Mouse (Mus musculus): ENCODE measurements around the gene Ifngr2. TPM values are rescaled to one million over a fixed set of nuclear protein-coding genes. Genes with fewer than 3 reads are reported as not detected.

The Ifngr2 gene
- polyA plus RNA-seq, 1 experiment from 2014 or later: 106 TPM

DNA sequence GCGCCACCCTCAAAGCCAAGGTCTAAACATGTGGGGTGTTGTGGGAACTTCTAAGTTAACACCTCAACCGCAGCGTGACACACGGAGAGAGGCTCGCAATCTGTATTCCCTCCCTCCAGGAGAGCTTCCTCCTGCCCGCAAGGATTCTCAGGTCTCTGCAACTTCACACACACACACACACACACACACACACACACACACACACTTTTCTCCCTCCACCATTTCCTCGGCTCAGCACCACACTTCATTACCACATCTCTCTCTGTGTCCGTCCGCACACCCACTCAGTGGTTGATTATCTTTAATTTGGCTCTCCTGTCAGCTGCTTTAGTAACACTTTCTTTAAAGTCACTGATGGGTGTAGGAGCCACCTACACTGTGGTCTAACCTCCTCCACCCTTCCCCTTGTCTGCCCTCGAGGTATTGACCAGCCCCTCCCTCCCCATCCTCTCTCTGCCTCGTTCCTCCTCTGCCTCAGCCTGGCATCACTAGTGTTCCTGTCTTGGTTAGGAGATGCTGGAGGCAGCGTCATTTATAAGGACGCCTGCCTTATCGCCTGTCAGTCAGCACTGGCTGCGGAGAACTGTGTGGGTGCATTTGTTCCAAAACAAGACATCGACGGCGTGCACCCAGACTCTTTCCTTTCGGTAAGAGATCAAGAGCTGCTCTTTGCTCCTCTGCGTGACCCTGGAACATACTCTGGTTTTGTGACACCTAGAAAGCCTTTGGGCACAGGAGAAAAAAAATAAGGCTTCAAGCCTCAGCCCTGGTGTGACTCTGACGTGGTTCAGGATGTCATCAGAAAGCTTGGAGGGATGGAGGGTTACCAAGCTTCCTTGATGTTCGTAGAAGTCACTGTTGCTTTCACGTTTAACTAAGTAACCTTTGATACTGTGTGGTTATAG lies 13.5 kb upstream of the Ifngr2 start:
- 79% methylated on average over 23 of the region's 23 CpGs for WGBS

DNA sequence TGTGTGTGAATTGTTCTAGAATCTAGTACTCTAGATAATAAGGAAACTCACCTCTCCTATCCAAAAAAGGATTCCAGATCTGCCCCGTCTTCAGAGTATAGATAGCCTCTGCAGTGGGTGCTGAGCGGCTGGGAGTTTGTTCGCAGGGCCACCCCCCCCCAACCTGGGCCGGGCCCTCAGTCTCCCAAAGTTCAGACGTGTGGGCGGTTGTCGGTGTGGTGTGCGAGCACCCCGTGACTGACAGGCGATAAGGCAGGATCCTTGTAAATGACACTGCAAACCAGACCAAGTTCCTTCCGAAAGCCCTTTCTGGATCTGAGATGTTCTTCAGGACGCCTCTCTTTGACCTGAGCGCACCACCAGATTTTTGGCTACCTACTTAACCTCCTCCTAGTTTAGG lies 12.4 kb upstream of the Ifngr2 start:
- Histone ChIP-seq H3K4me1 (replicated peaks; ENCODE audit: control insufficient read depth, insufficient read depth, low read length) (no peaks in the 10 kb centered on the region), H3K4me3 (replicated peaks; ENCODE audit: low read length) (no peak overlapping the region), H3K27ac (no peak overlapping the region), H3K9me3 (ENCODE audit: control insufficient read depth, low read length) (no peaks in the 10 kb centered on the region), H3K27me3 (ENCODE audit: control insufficient read depth, insufficient read depth, low read length) (no peaks in the 10 kb centered on the region), H3K9ac (no peak overlapping the region), H3K4me2 (replicated peaks) (no peak overlapping the region), H3K36me3 (replicated peaks; ENCODE audit: control insufficient read depth, insufficient read depth) (no peaks in the 10 kb centered on the region)
- peak; percentile 73; the same call in 1 of the 2 replicates for ATAC-seq (ENCODE audit: low FRiP score)
- 57% methylated on average over 13 of the region's 13 CpGs for WGBS
- DNase-seq (ENCODE audit: low spot score): peak; percentile 90

More for the DNA sequence above, 13.5 kb upstream of the Ifngr2 start:
- Histone ChIP-seq H3K9ac (no peak overlapping the region), H3K36me3 (replicated peaks; ENCODE audit: control insufficient read depth, insufficient read depth) (no peaks in the 10 kb centered on the region), H3K9me3 (ENCODE audit: control insufficient read depth, low read length) (no peaks in the 10 kb centered on the region), H3K27ac (no peak overlapping the region), H3K4me1 (replicated peaks; ENCODE audit: control insufficient read depth, insufficient read depth, low read length) (no peaks in the 10 kb centered on the region), H3K4me3 (replicated peaks; ENCODE audit: low read length) (no peak overlapping the region), H3K27me3 (ENCODE audit: control insufficient read depth, insufficient read depth, low read length) (no peaks in the 10 kb centered on the region), H3K4me2 (replicated peaks) (no peak overlapping the region)
- DNase-seq (ENCODE audit: low spot score) (no peak), ATAC-seq (ENCODE audit: low FRiP score) (no peak)

DNA sequence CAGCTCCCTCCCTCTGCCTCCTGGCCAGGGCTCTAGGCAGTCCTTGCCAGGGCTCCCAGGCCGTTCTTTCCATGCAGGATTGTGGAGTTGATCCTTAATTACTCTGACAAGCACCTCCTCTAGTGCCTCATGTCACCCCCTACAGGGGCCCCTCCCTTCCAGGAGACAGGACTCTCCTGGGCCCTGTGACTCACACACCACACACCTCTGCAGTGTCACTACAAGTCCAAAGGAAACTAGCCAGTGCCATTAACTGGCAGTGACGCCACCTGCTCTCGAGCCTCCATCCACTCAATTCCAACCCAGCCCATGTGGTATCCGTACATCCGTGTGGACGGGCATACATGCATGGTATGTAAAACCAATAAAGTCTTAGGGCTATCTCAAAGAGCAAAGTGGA lies 12.0 kb upstream of the Ifngr2 start:
- no peaks in the 10 kb centered on the region for H3K4me1 ChIP-seq (replicated peaks; ENCODE audit: control insufficient read depth, insufficient read depth, low read length)
- H3K27me3 ChIP-seq (ENCODE audit: control insufficient read depth, insufficient read depth, low read length): no peaks in the 10 kb centered on the region
- no peak overlapping the region for H3K4me2 ChIP-seq (replicated peaks)
- H3K4me3 ChIP-seq (replicated peaks; ENCODE audit: low read length): no peak overlapping the region
- no peaks in the 10 kb centered on the region for H3K36me3 ChIP-seq (replicated peaks; ENCODE audit: control insufficient read depth, insufficient read depth)
- no peak for DNase-seq (ENCODE audit: low spot score)
- WGBS: 85% methylated on average over 6 of the region's 6 CpGs
- H3K9me3 ChIP-seq (ENCODE audit: control insufficient read depth, low read length): no peaks in the 10 kb centered on the region
- ATAC-seq (ENCODE audit: low FRiP score): no peak
- no peak overlapping the region for H3K9ac ChIP-seq
- H3K27ac ChIP-seq: no peak overlapping the region

DNA sequence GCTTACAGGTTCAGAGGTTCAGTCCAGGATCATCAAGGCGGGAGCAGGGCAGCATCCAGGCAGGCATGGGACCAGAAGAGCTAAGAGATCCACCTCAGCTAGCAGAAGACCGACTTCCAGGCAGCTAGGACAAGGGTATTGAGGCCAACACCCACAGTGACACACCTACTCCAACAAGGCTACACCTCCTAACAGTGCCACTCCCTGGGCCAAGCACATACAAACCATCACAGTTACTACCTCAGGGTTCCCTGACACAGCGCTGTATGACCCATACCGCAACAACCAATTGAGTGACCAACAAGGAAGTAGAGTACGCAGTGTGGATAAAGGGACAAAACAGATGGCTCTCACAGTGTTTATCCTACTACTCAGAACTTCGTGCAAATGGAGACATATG lies 10.5 kb upstream of the Ifngr2 start:
- no peak for ATAC-seq (ENCODE audit: low FRiP score)
- H3K4me2 ChIP-seq (replicated peaks): no peak overlapping the region
- H3K27me3 ChIP-seq (ENCODE audit: control insufficient read depth, insufficient read depth, low read length): no peaks in the 10 kb centered on the region
- no peak overlapping the region for H3K27ac ChIP-seq
- no peaks in the 10 kb centered on the region for H3K9me3 ChIP-seq (ENCODE audit: control insufficient read depth, low read length)
- no peaks in the 10 kb centered on the region for H3K4me1 ChIP-seq (replicated peaks; ENCODE audit: control insufficient read depth, insufficient read depth, low read length)
- no peak overlapping the region for H3K9ac ChIP-seq
- 90% methylated on average over 6 of the region's 6 CpGs for WGBS
- H3K36me3 ChIP-seq (replicated peaks; ENCODE audit: control insufficient read depth, insufficient read depth): no peaks in the 10 kb centered on the region
- H3K4me3 ChIP-seq (replicated peaks; ENCODE audit: low read length): no peak overlapping the region
- DNase-seq (ENCODE audit: low spot score): no peak

DNA sequence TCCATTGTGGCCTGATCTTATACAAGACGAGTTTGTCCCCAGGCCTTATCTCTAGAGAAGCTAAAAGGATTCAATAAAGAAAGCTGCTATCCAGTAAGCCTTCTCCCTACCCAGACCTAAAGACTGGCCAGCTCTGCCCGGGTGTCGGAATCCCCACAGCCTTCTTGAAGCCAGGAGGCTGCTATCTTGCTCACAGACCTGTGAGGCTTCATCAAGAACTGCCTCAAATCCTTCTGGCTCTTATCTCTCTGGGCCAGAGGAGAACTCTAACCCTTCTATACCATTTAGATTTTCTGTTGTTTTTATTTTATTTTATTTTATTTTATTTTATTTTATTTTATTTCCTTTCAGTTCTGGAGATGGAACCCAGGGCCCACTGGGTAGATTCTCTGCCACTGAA lies 9.8 kb upstream of the Ifngr2 start:
- H3K9ac ChIP-seq: no peak overlapping the region
- no peak overlapping the region for H3K27ac ChIP-seq
- H3K4me2 ChIP-seq (replicated peaks): no peak overlapping the region
- H3K27me3 ChIP-seq (ENCODE audit: control insufficient read depth, insufficient read depth, low read length): no peaks in the 10 kb centered on the region
- no peak overlapping the region for H3K4me3 ChIP-seq (replicated peaks; ENCODE audit: low read length)
- H3K4me1 ChIP-seq (replicated peaks; ENCODE audit: control insufficient read depth, insufficient read depth, low read length): no peaks in the 10 kb centered on the region
- no peak for DNase-seq (ENCODE audit: low spot score)
- no peaks in the 10 kb centered on the region for H3K36me3 ChIP-seq (replicated peaks; ENCODE audit: control insufficient read depth, insufficient read depth)
- ATAC-seq (ENCODE audit: low FRiP score): no peak
- WGBS: 86% methylated on average over 3 of the region's 3 CpGs
- no peaks in the 10 kb centered on the region for H3K9me3 ChIP-seq (ENCODE audit: control insufficient read depth, low read length)

DNA sequence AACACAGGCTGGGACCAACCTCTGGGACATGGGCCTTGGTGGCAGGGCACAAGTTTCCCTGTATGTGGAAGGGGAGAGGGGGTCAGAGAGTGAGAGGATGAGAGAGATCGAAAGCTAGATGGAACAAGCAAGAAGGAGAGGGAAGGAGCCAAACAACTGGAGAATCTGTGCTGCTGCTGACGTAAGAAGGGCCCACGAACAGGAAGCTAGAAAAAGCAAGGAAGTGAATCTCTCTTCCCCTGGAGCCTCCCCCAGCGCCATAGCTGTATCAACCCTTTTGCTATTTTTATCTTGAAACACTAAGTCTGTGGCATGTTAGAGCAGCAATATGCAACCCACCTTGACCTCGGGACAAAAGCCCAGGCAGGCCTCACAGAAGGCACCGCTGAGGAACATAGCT lies 8.8 kb upstream of the Ifngr2 start:
- no peaks in the 10 kb centered on the region for H3K27me3 ChIP-seq (ENCODE audit: control insufficient read depth, insufficient read depth, low read length)
- WGBS: 84% methylated on average over 6 of the region's 6 CpGs
- DNase-seq (ENCODE audit: low spot score) (no peak), ATAC-seq (ENCODE audit: low FRiP score) (no peak)
- H3K9me3 ChIP-seq (ENCODE audit: control insufficient read depth, low read length): no peaks in the 10 kb centered on the region
- H3K27ac ChIP-seq: 0 out of 2 replicates have a peak overlapping the region, but pooled peaks have one; percentile 2
- no peaks in the 10 kb centered on the region for H3K36me3 ChIP-seq (replicated peaks; ENCODE audit: control insufficient read depth, insufficient read depth)
- no peak overlapping the region for H3K4me3 ChIP-seq (replicated peaks; ENCODE audit: low read length)
- H3K9ac ChIP-seq: no peak overlapping the region
- no peak overlapping the region for H3K4me2 ChIP-seq (replicated peaks)
- H3K4me1 ChIP-seq (replicated peaks; ENCODE audit: control insufficient read depth, insufficient read depth, low read length): no peaks in the 10 kb centered on the region

DNA sequence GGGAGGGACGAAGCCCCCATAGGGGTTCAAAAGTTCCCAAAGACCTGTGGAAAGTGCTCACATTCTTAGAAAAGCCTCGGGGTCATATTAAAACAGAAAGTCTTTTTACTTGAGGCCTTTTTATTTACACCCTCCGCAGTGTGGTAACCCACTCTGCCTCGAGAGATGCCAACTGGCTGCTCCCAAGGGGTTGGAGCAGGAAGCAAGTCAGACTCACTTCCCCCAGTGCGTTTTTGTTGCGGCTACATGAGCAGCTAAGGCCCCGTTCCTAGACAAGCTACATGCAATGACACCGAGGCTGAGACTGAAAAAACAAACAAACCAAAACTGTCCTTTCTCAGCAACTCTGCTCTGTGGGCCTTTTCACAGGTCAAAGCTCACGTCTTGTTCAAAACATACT lies 8.4 kb upstream of the Ifngr2 start:
- no peak for ATAC-seq (ENCODE audit: low FRiP score)
- Histone ChIP-seq H3K27me3 (ENCODE audit: control insufficient read depth, insufficient read depth, low read length) (no peaks in the 10 kb centered on the region), H3K36me3 (replicated peaks; ENCODE audit: control insufficient read depth, insufficient read depth) (no peaks in the 10 kb centered on the region), H3K4me2 (replicated peaks) (no peak overlapping the region), H3K4me3 (replicated peaks; ENCODE audit: low read length) (no peak overlapping the region), H3K9me3 (ENCODE audit: control insufficient read depth, low read length) (no peaks in the 10 kb centered on the region), H3K9ac (no peak overlapping the region), H3K4me1 (replicated peaks; ENCODE audit: control insufficient read depth, insufficient read depth, low read length) (no peaks in the 10 kb centered on the region), H3K27ac (0 out of 2 replicates have a peak overlapping the region, but pooled peaks have one; percentile 2)
- DNase-seq (ENCODE audit: low spot score): no peak
- WGBS: 72% methylated on average over 9 of the region's 9 CpGs

DNA sequence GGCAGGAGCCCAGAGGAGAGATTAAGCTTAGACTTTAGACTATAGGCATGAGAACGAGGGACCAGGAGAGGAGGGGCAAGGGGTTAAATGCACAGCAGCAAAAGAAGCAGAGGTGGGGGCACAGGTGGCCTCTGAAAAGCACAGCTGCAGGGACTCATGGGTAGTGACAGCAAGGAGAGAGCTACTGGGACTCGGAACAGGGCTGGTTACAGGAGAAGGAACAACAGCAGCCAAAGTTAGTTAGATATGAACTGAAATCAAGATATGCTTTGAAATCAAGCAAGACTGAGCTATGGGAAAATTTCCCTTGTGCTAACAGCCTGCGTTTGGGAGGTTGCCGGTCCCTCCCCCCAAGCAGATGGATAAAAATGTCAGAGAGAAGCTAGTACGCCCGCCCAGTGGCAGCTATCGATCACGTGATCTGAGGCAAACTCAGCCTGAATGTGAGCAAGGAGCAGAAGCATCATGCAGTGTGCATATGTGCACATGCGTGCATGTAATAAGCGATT lies 5.2 kb upstream of the Ifngr2 start:
- 41% methylated on average over 10 of the region's 10 CpGs for WGBS
- no peak; the same call in 1 of the 2 replicates for ATAC-seq (ENCODE audit: low FRiP score)

DNA sequence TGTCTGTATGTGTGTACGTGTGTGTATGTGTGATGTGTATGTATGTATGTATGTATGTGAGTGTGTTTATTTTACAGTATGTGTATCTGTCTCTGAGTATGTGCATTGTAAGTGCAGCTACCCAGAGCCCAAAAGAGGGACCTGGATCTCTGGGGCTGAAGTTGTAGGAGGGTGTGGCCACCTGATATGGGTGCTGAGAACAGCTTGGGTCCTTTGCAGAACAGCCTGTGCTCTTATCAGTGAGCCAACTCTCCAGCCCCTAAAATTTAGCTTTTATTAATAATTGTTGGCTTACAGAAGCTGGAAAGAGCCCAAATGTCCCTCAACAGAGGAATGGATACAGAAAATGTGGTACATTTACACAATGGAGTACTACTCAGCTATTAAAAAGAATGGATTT lies 3.3 kb upstream of the Ifngr2 start:
- no peak overlapping the region for H3K9ac ChIP-seq
- H3K4me2 ChIP-seq (replicated peaks): no peak overlapping the region
- H3K27ac ChIP-seq: no peak overlapping the region
- no peaks in the 10 kb centered on the region for H3K27me3 ChIP-seq (ENCODE audit: control insufficient read depth, insufficient read depth, low read length)
- ATAC-seq (ENCODE audit: low FRiP score) (no peak), DNase-seq (ENCODE audit: low spot score) (no peak)
- H3K4me3 ChIP-seq (replicated peaks; ENCODE audit: low read length): no peak overlapping the region
- H3K36me3 ChIP-seq (replicated peaks; ENCODE audit: control insufficient read depth, insufficient read depth): no peaks in the 10 kb centered on the region
- WGBS: 91% methylated on average over 1 of the region's 1 CpGs
- H3K9me3 ChIP-seq (ENCODE audit: control insufficient read depth, low read length): no peaks in the 10 kb centered on the region
- peaks cover 12% of the 10 kb centered on the region for H3K4me1 ChIP-seq (replicated peaks; ENCODE audit: control insufficient read depth, insufficient read depth, low read length)

More for the DNA sequence above, 5.2 kb upstream of the Ifngr2 start:
- Histone ChIP-seq H3K9me3 (ENCODE audit: control insufficient read depth, low read length) (no peaks in the 10 kb centered on the region), H3K27ac (no peak overlapping the region), H3K4me2 (replicated peaks) (peak overlapping the region; percentile 39), H3K9ac (0 out of 2 replicates have a peak overlapping the region, but pooled peaks have one; percentile 39), H3K4me3 (replicated peaks; ENCODE audit: low read length) (0 out of 2 replicates have a peak overlapping the region, but pooled peaks have one; percentile 11), H3K36me3 (replicated peaks; ENCODE audit: control insufficient read depth, insufficient read depth) (no peaks in the 10 kb centered on the region), H3K4me1 (replicated peaks; ENCODE audit: control insufficient read depth, insufficient read depth, low read length) (no peaks in the 10 kb centered on the region), H3K27me3 (ENCODE audit: control insufficient read depth, insufficient read depth, low read length) (no peaks in the 10 kb centered on the region)
- peak; percentile 31 for DNase-seq (ENCODE audit: low spot score)

All from hindbrain, embryonic 14.5 days (tissue).